Mouse (Mus musculus) midbrain, embryonic 16.5 days (tissue): ENCODE measurements around the gene Sdhb. TPM values are rescaled to one million over a fixed set of nuclear protein-coding genes. Genes with fewer than 3 reads are reported as not detected.

Experiments used
- ATAC-seq: fragments of 200-750 bp; cut with Nextera tagmentation; 2 replicates; pipeline ENCODE4 v1.8.0; 2017; ENCODE audit warnings: moderate TSS enrichment
- H3K27ac ChIP-seq: fragments of 300-500 bp; sonication (generic); 2 replicates; pipeline ENCODE4 v1.5.1; 2014; ENCODE audit warnings: mild to moderate bottlenecking, low read length, mixed read lengths
- H3K27me3 ChIP-seq: fragments of 300-500 bp; sonication (generic); 2 replicates; pipeline ENCODE4 v1.6.1; 2014; ENCODE audit warnings: low read depth, low read length, mixed read lengths; ENCODE audit not compliant: control insufficient read depth, insufficient read depth
- H3K36me3 ChIP-seq: fragments of 300-500 bp; sonication (generic); 2 replicates; pipeline ENCODE4 v1.6.1; 2014; ENCODE audit warnings: mild to moderate bottlenecking, low read length, moderate library complexity, mixed read lengths; ENCODE audit not compliant: control insufficient read depth, insufficient read depth
- H3K4me1 ChIP-seq: fragments of 300-500 bp; sonication (generic); 2 replicates; pipeline ENCODE4 v1.6.1; 2014; ENCODE audit warnings: mild to moderate bottlenecking, low read length, mixed read lengths; ENCODE audit not compliant: control insufficient read depth, insufficient read depth
- H3K4me2 ChIP-seq: fragments of 300-500 bp; sonication (generic); 2 replicates; pipeline ENCODE4 v1.6.1; 2014; ENCODE audit warnings: mild to moderate bottlenecking, low read length, mixed read lengths
- H3K4me3 ChIP-seq: fragments of 300-500 bp; sonication (generic); 2 replicates; pipeline ENCODE4 v1.5.1; 2014; ENCODE audit warnings: low read depth, mild to moderate bottlenecking, low read length, moderate library complexity, mixed read lengths
- H3K9ac ChIP-seq: fragments of 300-500 bp; sonication (generic); 2 replicates; pipeline ENCODE4 v1.6.1; 2014; ENCODE audit warnings: low read depth, low read length, mixed read lengths
- H3K9me3 ChIP-seq: fragments of 300-500 bp; sonication (generic); replicated peaks from 2 replicates; pipeline ENCODE4 v1.6.1; 2014; ENCODE audit warnings: mild to moderate bottlenecking, low read length, mixed read lengths; ENCODE audit not compliant: control insufficient read depth, poor library complexity, severe bottlenecking
- WGBS: fragments of 180-500 bp; shearing (Covaris S2); extraction: QIAGEN DNeasy Blood & Tissue Kit; methylation state at CpG from one replicate; pipeline ENCODE4 v1.1.7; 2014; 5-methylcytosine and 5-hydroxymethylcytosine counted together
- polyA plus RNA-seq: library from polyadenylated mRNA; unstranded; fragments of >200 nt; fragmentation: Nextera tagmentation; extraction: Ambion mirVana; gene quantifications from 2 replicates; pipeline ENCODE4 v1.2.1, GENCODE M21; 2015

The Sdhb gene
- polyA plus RNA-seq, 1 experiment from 2014 or later = 455 TPM

DNA sequence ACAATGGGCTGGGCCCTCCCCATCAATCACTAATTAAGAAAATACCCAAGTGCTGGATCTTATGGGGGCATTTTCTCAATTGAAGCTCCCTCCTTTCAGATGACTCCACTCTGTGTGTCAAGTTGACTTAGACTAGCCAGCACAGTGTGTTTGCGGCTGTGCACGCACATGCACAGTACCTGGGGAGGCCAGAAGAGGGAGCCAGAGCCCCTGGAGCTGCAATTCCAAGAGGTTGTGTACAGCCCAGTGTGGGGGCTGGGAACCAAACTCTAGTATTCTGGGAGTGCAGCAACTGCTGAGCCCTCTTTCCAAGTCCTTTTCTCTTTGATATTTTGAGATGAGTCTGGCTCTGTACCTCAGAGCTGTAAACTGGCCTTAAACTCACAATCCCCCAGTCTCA is 20.6 kb downstream of the Sdhb start:
- WGBS = 85% methylated on average over 2 of the region's 2 CpGs
- no peak overlapping the region for H3K9ac ChIP-seq
- H3K27ac ChIP-seq = no peak overlapping the region
- H3K4me3 ChIP-seq = no peak overlapping the region
- H3K9me3 ChIP-seq = no peaks in the 10 kb centered on the region
- no peak for ATAC-seq
- no peak overlapping the region for H3K4me2 ChIP-seq
- no peaks in the 10 kb centered on the region for H3K27me3 ChIP-seq
- H3K4me1 ChIP-seq = peaks cover 4% of the 10 kb centered on the region; the same call in 1 of the 2 replicates
- peaks cover 22% of the 10 kb centered on the region for H3K36me3 ChIP-seq

DNA sequence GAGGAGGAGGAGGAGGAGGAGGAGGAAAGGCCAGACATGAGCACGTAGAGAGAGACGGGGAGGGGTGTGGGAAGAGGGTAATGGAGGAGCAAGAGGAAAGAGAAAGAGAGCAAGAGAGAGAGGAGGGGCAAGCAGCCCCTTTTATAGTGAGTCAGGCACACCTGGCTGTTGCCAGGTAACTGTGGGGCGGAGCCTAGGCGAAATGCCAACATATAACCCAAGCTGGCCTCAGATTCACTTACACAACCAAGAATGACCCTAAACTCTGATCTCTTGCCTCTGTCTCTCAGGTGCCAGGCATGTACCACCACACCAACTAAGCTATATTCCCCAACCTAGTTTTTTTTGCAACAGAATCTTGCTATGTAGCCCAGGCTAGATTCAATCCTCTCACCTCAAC is 21.8 kb downstream of the Sdhb start:
- Histone ChIP-seq H3K9me3 (no peaks in the 10 kb centered on the region), H3K4me2 (no peak overlapping the region), H3K9ac (no peak overlapping the region), H3K27ac (no peak overlapping the region), H3K27me3 (no peaks in the 10 kb centered on the region), H3K36me3 (peaks cover 15% of the 10 kb centered on the region), H3K4me1 (peaks cover 10% of the 10 kb centered on the region), H3K4me3 (no peak overlapping the region)
- 69% methylated on average over 4 of the region's 4 CpGs for WGBS
- ATAC-seq = no peak

DNA sequence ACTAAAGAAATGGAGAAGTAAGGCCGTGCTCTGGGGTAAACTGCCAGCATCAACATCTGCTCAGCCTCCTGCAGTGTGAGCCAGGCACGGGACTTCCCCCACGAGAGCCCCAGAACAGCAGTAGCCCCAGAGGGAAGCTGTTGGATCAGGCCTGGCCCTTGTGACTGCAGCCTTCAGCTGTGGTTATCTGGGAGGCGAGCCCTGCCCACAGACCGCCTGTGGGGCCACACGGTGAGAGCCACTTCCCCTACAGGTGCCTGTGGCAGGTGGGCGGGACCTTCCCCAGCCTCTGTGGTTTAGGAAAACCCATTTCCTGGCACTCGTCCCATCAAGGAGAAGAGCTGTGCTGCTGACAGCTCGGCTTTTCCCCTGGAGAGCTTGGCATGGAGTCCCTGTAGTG is 22.4 kb downstream of the Sdhb start:
- WGBS = 16% methylated on average over 9 of the region's 9 CpGs
- no peak overlapping the region for H3K4me3 ChIP-seq
- 0 out of 2 replicates have a peak overlapping the region, but pooled peaks have one; percentile 30 for H3K27ac ChIP-seq
- H3K9me3 ChIP-seq = no peaks in the 10 kb centered on the region
- H3K27me3 ChIP-seq = no peaks in the 10 kb centered on the region
- ATAC-seq = no peak
- H3K9ac ChIP-seq = 0 out of 2 replicates have a peak overlapping the region, but pooled peaks have one; percentile 42
- H3K4me2 ChIP-seq = no peak overlapping the region
- peaks cover 16% of the 10 kb centered on the region for H3K4me1 ChIP-seq
- H3K36me3 ChIP-seq = peaks cover 9% of the 10 kb centered on the region

DNA sequence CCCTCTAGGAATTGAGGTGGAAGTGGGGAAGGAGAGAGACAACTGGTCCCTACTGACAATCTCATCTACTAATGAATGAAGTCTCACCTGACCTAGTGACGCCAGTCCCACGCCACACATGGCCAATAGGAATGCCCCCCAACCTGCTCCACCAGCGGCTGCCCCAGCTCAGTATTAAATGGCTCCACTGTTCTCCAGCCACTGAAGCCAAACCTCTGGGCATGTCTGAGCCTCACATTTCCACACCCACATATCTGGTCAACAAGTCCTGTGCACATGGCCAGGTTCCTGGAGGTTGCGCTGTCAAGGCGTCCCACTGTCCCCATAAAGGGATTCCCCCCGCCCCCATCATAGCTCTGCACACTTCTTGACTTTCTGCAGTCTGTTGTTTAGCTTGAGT is 23.5 kb downstream of the Sdhb start:
- H3K9me3 ChIP-seq = no peaks in the 10 kb centered on the region
- 88% methylated on average over 6 of the region's 6 CpGs for WGBS
- H3K9ac ChIP-seq = no peak overlapping the region
- H3K4me2 ChIP-seq = no peak overlapping the region
- H3K4me1 ChIP-seq = peaks cover 27% of the 10 kb centered on the region
- H3K27me3 ChIP-seq = no peaks in the 10 kb centered on the region
- no peak overlapping the region for H3K27ac ChIP-seq
- ATAC-seq = no peak
- H3K4me3 ChIP-seq = no peak overlapping the region
- H3K36me3 ChIP-seq = no peaks in the 10 kb centered on the region

DNA sequence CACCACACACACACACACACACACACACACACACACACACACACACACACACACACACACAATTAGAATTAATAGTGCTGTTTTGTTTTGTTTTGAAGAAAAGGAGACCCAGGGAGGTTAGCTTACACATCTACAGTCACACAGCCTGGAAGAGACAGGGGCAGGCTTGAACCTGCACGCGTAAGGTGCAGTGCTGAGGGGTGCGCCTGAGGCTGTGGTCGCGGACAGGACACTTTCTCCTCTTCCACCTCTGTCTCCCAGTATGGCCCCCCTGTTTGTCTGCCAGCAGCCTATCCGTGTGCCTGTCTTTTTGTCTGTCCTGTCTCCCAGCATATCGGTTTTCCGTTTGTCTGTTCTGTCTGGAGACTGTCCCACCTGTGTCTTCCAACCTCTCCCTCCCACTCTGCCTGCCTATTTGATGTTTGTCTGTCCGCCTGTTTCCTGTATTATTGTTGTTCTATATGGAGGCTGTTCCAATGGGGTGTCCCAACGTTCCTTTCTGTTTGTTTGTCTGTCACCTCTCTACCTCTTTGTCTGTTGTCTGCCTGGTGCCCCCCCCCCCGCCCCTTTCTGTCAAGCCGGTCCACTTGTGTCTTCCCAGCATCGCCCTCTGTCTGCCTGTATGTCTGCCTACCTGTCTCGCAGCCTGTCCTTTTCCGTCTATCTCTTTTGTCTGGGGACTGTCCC is 25.2 kb downstream of the Sdhb start:
- H3K4me3 ChIP-seq = peak overlapping the region; percentile 95
- no peaks in the 10 kb centered on the region for H3K36me3 ChIP-seq
- peaks cover 31% of the 10 kb centered on the region for H3K4me1 ChIP-seq
- 25% methylated on average over 15 of the region's 15 CpGs for WGBS
- H3K27ac ChIP-seq = peak overlapping the region; percentile 84
- H3K9ac ChIP-seq = peak overlapping the region; percentile 98
- no peaks in the 10 kb centered on the region for H3K27me3 ChIP-seq
- no peaks in the 10 kb centered on the region for H3K9me3 ChIP-seq
- ATAC-seq = peak; percentile 27
- H3K4me2 ChIP-seq = peak overlapping the region; percentile 90

DNA sequence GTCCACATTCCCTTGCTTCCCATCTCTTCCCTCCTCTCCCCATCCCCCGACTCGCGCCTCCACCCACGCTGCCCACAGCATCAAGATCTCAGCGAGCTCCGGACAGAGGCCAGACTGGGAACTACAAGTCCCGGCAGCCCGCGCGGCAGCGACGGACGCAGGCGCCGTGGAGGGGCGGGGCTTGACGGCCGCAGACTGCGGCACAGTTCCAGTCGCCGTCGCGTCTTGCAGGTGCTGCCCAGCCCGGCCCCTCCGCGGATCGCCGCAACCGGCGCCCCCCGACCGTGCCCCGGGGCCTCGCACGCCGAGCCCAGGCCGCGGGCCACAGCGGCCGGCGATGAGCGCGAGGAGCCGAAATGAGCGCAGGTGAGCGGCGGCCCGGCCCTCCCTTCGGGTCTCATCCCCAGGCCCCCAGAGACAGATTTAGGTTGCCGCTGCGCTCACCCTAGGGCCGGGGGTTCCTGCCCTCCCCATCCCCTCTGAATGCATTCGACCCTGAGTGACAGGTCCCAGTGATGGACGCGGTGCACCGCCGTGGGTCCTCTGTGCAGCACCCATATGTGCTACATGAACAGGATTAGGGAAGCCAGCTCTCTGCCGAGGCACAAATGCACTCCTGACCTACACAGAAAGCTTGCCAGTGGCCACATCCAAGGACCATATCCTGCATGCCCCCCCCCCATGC is 25.9 kb downstream of the Sdhb start, which contains the start of gene Atp13a2:
TSS of gene Atp13a2 (plus strand) at position 163 of the 685 bp plus-strand sequence.
- Histone ChIP-seq H3K4me1 (peaks cover 31% of the 10 kb centered on the region), H3K4me2 (peak within 1 kb of the TSS; percentile 90), H3K9ac (peak within 1 kb of the TSS; percentile 98), H3K36me3 (no peaks in the 10 kb centered on the region), H3K27ac (peak within 1 kb of the TSS; percentile 84), H3K27me3 (no peaks in the 10 kb centered on the region), H3K4me3 (peak within 1 kb of the TSS; percentile 95), H3K9me3 (no peaks in the 10 kb centered on the region)
- peak; percentile 93 for ATAC-seq
- under 1% methylated on average over 44 of the region's 58 CpGs for WGBS

DNA sequence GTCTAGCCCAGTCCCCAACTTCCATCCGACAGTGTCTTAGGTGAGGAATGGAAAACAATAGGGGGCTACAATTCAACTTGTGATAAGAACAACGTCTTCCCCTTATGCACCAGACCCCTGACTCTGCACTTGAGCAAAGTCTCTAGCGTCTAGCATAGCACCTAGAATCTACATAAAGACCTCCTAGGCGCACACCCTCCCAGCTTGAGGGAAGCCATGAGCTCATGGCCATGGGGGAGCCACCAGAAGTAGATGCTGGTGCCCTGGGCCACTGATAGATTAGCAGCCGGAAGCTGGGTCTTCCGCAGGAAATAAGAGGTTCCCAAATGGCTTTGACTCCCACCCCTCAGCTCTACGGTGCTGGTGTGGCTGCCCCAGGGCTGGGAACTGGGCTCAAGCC is 26.5 kb downstream of the Sdhb start:
- Histone ChIP-seq H3K4me2 (peak overlapping the region; percentile 90), H3K4me3 (peak overlapping the region; percentile 95), H3K36me3 (peaks cover 6% of the 10 kb centered on the region; the same call in 1 of the 2 replicates), H3K9me3 (no peaks in the 10 kb centered on the region), H3K27ac (no peak overlapping the region; the same call in 1 of the 2 replicates), H3K27me3 (no peaks in the 10 kb centered on the region), H3K4me1 (peaks cover 31% of the 10 kb centered on the region), H3K9ac (peak overlapping the region; percentile 98)
- ATAC-seq = peak; percentile 3; the same call in 1 of the 2 replicates
- WGBS = 27% methylated on average over 7 of the region's 7 CpGs

DNA sequence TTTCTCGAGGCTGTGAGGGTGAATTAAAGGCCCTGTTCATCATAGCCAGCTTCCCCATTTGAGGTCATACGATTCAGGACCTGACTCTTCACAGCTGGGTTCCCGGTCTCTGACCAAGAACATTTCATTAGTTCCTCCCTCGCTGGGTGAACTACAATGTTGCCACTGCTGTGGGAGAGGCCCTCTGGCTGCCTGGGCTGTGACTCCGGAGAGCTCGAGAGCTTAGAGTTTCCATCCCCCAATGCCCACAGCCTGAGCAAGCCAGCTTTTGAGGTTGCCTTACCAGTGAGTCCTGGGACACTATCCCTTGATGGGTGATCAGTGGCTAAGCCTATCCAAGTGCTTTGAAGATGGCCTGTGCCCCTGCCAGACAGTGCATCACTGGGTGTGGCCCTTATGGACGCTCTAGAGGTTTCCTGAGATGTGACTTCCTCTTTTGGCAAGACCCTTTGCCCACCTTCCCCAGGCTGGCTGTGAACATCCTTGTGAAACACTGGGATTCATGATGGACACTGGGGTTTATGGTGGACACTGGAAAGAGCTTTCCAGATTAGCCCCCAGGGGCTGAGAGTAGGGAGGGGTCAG is 27.8 kb downstream of the Sdhb start:
- Histone ChIP-seq H3K9me3 (no peaks in the 10 kb centered on the region), H3K9ac (peak overlapping the region; percentile 35; the same call in 1 of the 2 replicates), H3K36me3 (peaks cover 15% of the 10 kb centered on the region), H3K4me3 (peak overlapping the region; percentile 95), H3K27ac (no peak overlapping the region), H3K4me1 (peaks cover 27% of the 10 kb centered on the region), H3K4me2 (peak overlapping the region; percentile 90), H3K27me3 (no peaks in the 10 kb centered on the region)
- 62% methylated on average over 7 of the region's 7 CpGs for WGBS
- no peak for ATAC-seq

DNA sequence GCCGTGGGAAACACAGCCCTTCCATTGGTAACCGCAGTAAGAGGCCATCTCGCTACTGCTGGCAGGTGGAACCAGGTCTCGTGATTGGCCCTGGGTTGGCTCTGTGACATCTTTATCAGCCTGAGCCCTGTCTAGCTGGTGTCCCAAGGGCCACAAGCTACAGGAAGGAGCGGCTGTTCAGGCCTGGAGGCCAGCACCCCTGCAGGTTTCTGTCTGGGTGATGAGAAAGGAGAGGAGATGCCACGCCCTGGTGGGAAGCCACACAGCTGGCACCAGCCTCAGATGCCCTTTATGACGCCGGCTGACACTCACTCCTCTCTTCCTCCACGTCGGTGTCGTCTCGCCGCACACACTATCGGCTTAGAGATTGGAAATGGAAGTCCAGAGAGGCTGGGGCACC is 28.4 kb downstream of the Sdhb start:
- 0 out of 2 replicates have a peak overlapping the region, but pooled peaks have one; percentile 90 for H3K4me2 ChIP-seq
- no peaks in the 10 kb centered on the region for H3K27me3 ChIP-seq
- WGBS = 86% methylated on average over 14 of the region's 14 CpGs
- no peaks in the 10 kb centered on the region for H3K9me3 ChIP-seq
- peaks cover 21% of the 10 kb centered on the region for H3K36me3 ChIP-seq
- H3K4me1 ChIP-seq = peaks cover 27% of the 10 kb centered on the region
- H3K4me3 ChIP-seq = no peak overlapping the region
- no peak overlapping the region for H3K9ac ChIP-seq
- H3K27ac ChIP-seq = no peak overlapping the region
- ATAC-seq = no peak
